Mouse (Mus musculus): ENCODE measurements around the gene Dgkg.

Dgkg gene

DNA sequence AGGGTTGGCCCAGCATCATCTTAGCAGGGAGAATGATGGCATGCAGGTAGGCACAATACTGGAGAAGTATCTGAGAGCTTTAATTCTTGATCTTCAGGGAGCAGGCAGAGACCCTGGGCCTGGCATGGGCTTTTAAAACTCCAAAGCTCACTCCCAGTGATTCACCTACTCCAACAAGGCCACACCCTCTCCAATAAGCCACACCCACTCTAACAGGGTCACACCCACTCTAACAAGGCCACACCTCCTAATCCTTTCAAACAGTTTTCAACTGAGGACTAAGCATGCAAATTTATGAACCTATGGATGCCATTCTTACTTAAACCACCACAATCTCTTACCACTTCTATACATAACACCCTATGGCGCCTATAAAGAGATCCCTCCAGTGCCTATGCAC lies 11.8 kb downstream of the Dgkg start:
- DNase-seq (ENCODE audit: low spot score) = no peak

DNA sequence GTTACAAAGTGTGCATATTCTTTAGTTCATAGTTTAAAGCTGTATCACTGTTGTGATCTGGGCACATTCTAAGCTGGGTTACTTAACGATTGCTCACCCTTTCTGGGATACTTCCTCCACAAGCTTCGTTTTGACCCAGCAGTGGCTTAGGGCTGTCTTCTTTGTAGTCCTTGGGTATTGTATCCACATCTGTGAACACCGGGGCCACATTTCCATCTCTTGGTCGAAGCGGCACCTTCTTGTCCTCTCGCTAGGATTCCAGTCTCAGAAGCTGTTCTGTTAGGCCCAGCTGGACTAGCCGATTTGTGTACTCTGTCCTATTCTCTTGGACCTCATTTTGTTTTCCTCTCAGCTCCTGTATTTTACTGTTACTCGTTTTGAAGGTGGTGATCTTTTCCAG lies 13.6 kb downstream of the Dgkg start:
- no peak for DNase-seq (ENCODE audit: low spot score)

DNA sequence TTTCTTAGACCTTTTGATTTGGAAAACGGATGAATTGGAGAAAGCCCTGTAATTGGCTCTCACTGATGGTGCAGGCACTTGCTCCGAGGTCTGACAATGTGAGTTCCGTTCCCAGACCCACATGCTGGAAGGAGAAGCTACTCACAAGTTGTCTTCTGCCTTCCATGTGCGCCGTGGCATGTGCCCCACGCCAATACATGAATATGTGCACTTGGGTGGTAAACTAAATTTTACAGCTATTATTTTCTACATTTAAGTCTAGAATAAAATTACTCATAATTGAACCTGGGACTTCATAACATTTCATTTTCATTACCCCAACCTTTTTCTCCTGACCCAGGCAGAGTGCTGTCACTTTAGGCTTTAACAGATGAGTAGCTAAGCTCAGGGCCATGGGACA lies 14.1 kb downstream of the Dgkg start:
- DNase-seq (ENCODE audit: low spot score) = no peak

GRCm38 (mm10) chr16:22642054-22642453 lies 15.0 kb downstream of the Dgkg start:
- no peak for DNase-seq (ENCODE audit: low spot score)

GRCm38 (mm10) chr16:22641588-22641987 lies 15.4 kb downstream of the Dgkg start:
- no peak for DNase-seq (ENCODE audit: low spot score)

- no peak for DNase-seq (ENCODE audit: low spot score)
These were observed 19.7 kb downstream of the Dgkg start for GRCm38 (mm10) chr16:22637311-22637710.

DNA sequence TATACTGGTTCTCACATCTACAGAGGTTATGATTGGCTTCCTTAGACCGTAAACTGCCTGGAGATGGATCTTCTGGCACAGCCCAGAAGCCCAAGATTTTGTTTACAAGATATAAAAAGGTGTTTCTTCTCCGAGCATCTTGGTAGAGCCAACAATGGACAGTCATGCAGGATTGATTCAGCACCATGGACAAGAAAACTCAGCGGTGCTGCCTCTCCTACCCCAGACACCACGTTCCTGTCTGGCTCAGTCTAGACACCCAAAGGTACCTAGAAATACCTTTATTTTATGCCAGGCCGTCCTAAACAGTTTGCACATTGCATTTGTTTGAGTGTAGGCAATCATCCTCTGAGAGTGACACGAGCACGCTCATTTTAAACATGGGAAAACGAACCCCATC lies 21.3 kb downstream of the Dgkg start:
- no peak for DNase-seq (ENCODE audit: low spot score)

DNA sequence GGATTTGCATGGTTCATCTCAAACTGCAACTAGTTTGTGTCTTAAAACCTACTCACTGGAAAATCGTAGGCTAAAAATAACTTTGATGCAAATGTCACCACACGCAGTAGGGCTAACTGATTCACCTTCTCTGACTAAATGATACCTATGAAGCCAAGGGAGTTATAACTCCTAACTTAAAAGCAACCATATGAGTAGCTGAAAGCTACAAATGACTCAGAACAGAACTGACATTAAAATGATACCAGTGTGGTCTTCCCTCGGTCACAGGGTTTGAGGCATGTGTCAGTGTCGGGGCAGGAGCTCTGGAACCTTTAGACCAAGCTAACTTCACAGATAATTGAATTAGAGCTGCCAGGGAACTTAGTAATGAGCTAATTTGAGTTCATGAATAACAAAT lies 24.0 kb downstream of the Dgkg start:
- no peak for DNase-seq (ENCODE audit: low spot score)

DNA sequence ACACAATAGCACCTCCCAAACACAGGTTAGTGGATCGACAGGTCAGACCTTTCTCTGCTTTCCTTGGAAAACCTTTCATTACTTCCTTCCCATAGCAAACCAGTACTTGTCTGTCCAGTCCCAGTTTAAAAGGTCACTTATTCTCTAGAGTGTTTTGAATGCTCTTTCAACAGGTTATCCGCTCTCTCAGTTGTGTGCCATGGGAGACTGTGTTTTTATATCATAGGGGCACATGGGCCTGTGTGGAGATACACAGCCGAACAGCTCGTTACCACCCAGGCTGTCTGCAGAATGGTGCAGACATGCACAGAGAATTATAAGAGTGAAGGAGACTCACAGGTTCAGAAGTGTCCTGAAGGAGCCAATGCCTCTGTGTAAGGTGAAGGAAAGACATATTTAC lies 26.7 kb downstream of the Dgkg start:
- DNase-seq (ENCODE audit: low spot score) = no peak

- no peak for DNase-seq (ENCODE audit: low spot score)
These were observed 27.1 kb downstream of the Dgkg start for GRCm38 (mm10) chr16:22629900-22630299.

DNA sequence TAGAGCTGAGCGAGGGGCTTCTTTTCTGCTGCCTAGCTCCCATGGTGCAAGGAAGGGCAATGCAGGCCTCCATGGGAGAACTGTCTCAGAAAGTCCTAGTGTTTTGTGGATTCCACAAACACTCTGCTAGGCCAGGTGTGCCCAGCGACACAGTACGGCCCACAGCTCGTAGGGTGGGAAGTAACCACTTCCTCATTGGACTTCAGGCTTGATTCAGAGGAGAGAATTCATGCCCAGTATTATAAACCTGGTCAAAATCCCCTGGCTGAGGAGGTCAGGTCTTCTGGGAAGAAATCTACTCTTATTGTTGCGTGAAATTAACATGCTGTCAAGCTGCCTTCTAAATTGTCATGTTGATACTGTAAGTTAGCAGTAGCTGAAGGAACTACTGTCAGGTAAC lies 31.0 kb downstream of the Dgkg start:
- DNase-seq (ENCODE audit: low spot score) = no peak

DNA sequence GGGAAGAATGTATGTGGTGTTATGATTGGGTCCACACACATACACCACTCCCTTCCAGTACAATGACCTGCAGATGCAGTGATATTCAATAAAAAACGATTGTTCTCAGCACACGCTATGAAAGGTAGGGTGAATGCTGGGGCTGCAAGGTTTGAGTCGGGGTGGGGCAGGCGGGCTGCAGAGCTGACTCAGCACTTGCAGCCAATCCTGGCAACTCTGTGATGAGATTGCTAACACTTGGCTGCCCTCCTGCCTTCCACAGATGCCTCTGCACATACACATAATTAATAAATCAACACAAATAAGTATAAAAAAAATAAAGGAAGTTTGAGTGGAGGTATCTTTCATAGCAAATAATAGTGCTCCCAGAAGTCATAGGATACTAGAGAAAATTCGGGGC lies 31.6 kb downstream of the Dgkg start:
- no peak for DNase-seq (ENCODE audit: low spot score)

DNA sequence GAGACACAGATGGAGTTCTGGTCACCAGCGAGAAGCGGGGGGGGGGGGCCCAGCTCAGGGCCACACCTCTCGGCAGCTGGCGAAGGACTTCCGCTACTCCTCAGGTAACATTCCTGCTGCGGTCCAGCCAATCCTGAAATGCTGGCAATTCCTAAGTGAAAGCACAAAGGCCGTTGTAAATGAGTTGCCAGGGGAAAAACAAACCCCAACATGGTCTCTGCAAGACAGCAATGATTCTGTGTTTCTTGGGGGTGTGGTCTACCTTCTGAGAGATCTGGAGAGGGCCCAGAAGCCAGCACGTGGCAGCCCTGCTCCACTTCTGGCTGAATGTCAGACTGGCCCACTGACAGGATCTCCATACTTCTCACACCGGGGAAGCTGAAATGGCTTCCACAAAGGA lies 34.7 kb downstream of the Dgkg start:
- DNase-seq (ENCODE audit: low spot score) = no peak

DNA sequence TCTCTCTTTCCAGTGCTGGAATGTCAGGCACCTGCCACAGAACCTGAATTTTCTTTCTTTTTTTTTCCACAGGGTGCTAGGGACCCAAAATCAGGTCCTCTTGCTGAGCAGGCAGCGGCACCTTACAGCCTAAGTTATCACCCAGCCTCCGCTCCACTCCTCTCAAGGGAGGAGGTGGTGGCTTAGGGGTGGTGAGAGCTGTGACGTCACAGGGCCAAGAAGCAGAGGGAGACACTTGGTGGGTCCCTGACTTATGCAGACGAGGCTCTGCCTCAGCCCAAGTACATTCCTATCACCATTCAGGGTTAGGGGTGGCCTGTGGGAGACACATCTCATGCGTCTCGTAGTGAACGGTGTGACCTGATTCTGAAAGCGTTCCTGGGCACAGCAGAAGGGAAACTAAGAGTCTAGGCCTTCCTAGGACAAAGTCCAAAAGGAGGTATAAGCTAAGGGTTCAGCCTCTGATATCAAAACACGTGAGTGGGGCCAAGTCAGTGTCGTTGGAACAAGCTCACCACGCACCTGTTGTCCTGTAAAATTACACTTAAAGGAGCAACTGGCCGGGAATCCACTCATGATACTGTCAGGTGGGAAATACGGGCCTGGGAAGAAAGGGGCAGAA lies 35.6 kb downstream of the Dgkg start:
- no peak for DNase-seq (ENCODE audit: low spot score)

GRCm38 (mm10) chr16:22618424-22619056 lies 38.5 kb downstream of the Dgkg start:
- no peak for DNase-seq (ENCODE audit: low spot score)

GRCm38 (mm10) chr16:22615805-22616204 lies 41.2 kb downstream of the Dgkg start:
- no peak for DNase-seq (ENCODE audit: low spot score)

DNA sequence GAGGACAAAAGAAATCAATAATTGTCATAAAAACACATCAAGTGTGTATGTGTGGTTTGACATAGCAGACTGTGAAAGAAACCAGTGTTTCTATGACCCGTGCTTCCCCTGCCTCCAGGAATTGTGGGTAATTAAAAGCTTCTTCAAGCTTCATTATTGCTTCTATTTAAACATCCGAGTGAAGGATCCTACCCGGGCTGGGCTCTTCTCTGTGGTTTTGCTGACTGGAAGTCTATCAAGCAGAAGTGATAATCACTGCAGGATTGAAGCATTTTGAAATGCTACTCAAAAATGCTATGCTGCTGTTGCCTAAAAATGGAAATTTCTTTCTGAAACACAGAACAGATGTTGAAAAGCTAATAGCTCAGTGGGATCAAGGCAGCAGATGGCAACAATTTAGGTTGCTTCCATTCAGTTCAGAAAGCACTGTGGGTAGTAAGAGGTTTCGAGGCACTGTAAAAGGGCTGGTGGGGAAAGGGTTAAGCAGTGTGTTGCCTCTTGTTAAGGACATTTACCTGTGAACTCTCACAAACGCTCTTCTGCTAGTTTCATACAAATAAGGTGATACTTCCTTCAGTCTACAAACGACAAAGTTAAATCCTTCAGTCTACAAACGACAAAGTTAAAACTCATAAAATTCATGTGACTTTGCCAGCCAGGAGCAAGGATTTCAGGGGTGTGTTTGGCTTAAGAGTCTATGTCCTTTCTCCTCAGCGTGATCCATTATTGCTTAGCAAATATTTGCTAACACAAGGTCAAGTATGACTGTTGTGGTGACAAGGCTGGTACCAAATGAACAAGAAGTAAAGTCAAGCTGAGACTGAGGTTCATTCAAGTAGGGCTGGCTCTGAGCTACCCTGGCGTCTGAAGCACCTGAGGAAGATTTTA lies 43.6 kb downstream of the Dgkg start:
- no peak for DNase-seq (ENCODE audit: low spot score)

GRCm38 (mm10) chr16:22608046-22608445 lies 49.0 kb downstream of the Dgkg start:
- no peak for DNase-seq (ENCODE audit: low spot score)

DNA sequence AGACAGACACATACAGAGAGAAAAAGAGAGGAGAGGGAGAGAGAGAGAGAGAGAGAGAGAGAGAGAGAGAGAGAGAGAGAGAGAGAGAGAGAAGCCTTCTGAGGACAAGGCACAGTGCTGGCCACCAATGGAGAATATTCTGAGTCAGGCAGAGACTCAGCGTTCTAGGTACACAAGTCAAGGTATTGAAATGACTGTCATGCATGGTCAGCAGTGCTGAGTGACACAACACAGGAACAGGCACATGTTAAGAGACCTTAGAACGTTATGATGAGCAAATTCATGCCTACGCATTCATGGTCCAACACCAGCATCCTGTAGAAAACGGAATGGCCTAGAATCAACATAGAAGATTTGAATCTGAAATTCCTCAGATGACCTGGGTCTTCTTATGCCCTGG lies 50.0 kb downstream of the Dgkg start:
- no peak for DNase-seq (ENCODE audit: low spot score)

- DNase-seq (ENCODE audit: low spot score) = no peak
These were observed 54.6 kb downstream of the Dgkg start for GRCm38 (mm10) chr16:22602399-22602798.

- no peak for DNase-seq (ENCODE audit: low spot score)
These were observed 55.3 kb downstream of the Dgkg start for GRCm38 (mm10) chr16:22601756-22602155.

- no peak for DNase-seq (ENCODE audit: low spot score)
These were observed 56.8 kb downstream of the Dgkg start for GRCm38 (mm10) chr16:22600108-22600699.

DNA sequence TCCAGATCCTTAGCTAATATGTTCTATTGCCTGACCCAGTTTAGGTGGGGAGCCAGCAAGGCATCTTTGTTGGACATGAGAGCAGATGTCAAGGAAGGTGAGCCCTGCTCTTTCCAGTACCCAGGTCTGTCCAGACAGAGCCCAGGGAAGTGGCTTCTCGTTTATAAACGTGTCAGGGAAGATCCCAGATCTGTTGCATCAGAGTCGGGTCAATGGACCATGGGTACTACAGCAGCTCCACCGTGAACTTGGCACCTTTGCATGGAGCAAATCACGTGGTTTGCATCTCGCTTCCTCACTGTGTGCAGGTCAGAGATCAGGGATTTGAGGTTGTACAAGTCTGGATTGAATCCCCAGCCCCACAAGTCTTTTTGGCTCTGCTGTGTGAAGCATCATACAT lies 58.3 kb downstream of the Dgkg start:
- DNase-seq (ENCODE audit: low spot score) = no peak
